In the genomic region with DNA sequence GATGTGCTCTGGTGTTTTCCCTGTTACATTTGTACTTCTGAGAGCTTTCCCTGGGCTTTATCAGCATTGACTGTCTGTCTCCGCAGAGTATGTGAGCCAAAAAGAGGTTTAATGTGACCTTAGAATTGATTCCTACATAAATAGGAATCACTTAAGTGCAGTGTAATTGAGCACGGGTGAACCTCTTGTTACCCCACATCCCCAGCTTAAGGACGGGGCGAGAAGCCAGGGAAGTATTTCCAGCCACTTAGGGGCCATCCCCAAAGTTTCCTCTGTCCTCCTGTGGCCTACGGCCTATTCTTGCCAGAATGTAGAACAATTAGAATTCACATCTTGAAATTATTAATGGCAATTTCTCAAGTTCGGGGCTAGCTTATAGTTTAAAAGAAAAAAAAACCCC, we compare ENCODE assay signal across 25 mouse cellular contexts. TPM values are rescaled to one million over a fixed set of nuclear protein-coding genes. Genes with fewer than 3 reads are reported as not detected.
"Had no signal": no experiment of that assay in that cellular context is flagged by ENCODE, and none has a peak within 500 bp of the region (broad histone marks: within the 10 kb centered on the region; RNA-seq: fewer than 3 reads in every experiment).

No protein-coding gene starts in this region.

- H3K9ac ChIP-seq: limb, embryonic 12.5 days; liver, embryonic 13.5 days; midbrain, embryonic 12.5 days; midbrain, embryonic 15.5 days; neural tube, embryonic 12.5 days; neural tube, embryonic 15.5 days had no signal

- H3K9me3 ChIP-seq: limb, embryonic 12.5 days; liver, embryonic 13.5 days; midbrain, embryonic 12.5 days; midbrain, embryonic 15.5 days; neural tube, embryonic 12.5 days; neural tube, embryonic 15.5 days had no signal

- H3K4me3 ChIP-seq: left cerebral cortex, adult 2 months; limb, embryonic 12.5 days; liver, embryonic 13.5 days; midbrain, embryonic 12.5 days; midbrain, embryonic 15.5 days; neural tube, embryonic 12.5 days; neural tube, embryonic 15.5 days had no signal

- H3K27ac ChIP-seq: left cerebral cortex, adult 2 months; limb, embryonic 12.5 days; liver, embryonic 13.5 days; macrophage; midbrain, embryonic 12.5 days; midbrain, embryonic 15.5 days; neural tube, embryonic 12.5 days; neural tube, embryonic 15.5 days had no signal

- DNase-seq: kidney, adult 11 months; kidney, adult 9 months; kidney, postnatal 14 days; kidney, postnatal 4 days; layer of hippocampus, postnatal 36 days; liver, embryonic 13.5 days; lung, adult 2 months; lung, postnatal 14 days; right cerebral cortex, adult 18-20 months; right cerebral cortex, postnatal 14 days; right cerebral cortex, postnatal 4 days; thymus, postnatal 36 days had no signal

- H3K4me2 ChIP-seq: limb, embryonic 12.5 days; liver, embryonic 13.5 days; midbrain, embryonic 12.5 days; midbrain, embryonic 15.5 days; neural tube, embryonic 12.5 days; neural tube, embryonic 15.5 days had no signal

- ATAC-seq: midbrain, embryonic 15.5 days had no signal

- H3K27me3 ChIP-seq: limb, embryonic 12.5 days; liver, embryonic 13.5 days; midbrain, embryonic 15.5 days; neural tube, embryonic 12.5 days; neural tube, embryonic 15.5 days had no signal

- H3K4me1 ChIP-seq: limb, embryonic 12.5 days; liver, embryonic 13.5 days; midbrain, embryonic 12.5 days; midbrain, embryonic 15.5 days; neural tube, embryonic 12.5 days; neural tube, embryonic 15.5 days had no signal

- H3K36me3 ChIP-seq: liver, embryonic 13.5 days; midbrain, embryonic 12.5 days; midbrain, embryonic 15.5 days; neural tube, embryonic 12.5 days; neural tube, embryonic 15.5 days had no signal

RNA-seq across cellular contexts. Expression of a gene that starts 22.5 kb away (rescaled TPM):
- total RNA-seq: left cerebral cortex, postnatal 10 days; left cerebral cortex, postnatal 36 days; liver, adult 2 months; megakaryocyte, adult 5-6 weeks had no signal
- polyA plus RNA-seq: liver, adult 2 months; liver, embryonic 16.5 days; macrophage; neural tube, embryonic 12.5 days; urinary bladder, adult 2 months had no signal
